Mouse (Mus musculus) heart, embryonic 14.5 days (tissue): ENCODE measurements at regions not wholly inside any gene's neighbourhood (a gene's known extent, or its start where the extent isn't known, plus 50 kb on each side); places are given as distances from the start of the nearest gene placed in this dataset.

ENCODE experiments used
- ATAC-seq: fragments of 200-750 bp; cut with Nextera tagmentation; 2 replicates; pipeline ENCODE4 v1.8.0; 2017; ENCODE audit warnings: low read depth, moderate TSS enrichment; ENCODE audit not compliant: insufficient number of reproducible peaks, insufficient read depth, low FRiP score
- H3K27ac ChIP-seq, 2 experiments: fragments of 200-500 bp in 1 of 2; fragments of 300-500 bp in 1 of 2; sonication (generic) in 1 of 2; replicated peaks in 1 of 2; 2 replicates each; pipeline ENCODE4 v1.5.1; 2012 to 2014; ENCODE audit warnings: low read depth in 2 of 2, low read length in 2 of 2, control low read depth in 1 of 2, mild to moderate bottlenecking in 1 of 2, mixed read lengths in 1 of 2; ENCODE audit not compliant: control insufficient read depth in 1 of 2, insufficient read depth in 1 of 2
- H3K27me3 ChIP-seq: fragments of 300-500 bp; sonication (generic); 2 replicates; pipeline ENCODE4 v1.6.1; 2014; ENCODE audit warnings: mild to moderate bottlenecking, low read length, control low read depth; ENCODE audit not compliant: control insufficient read depth, insufficient read depth
- H3K36me3 ChIP-seq: fragments of 300-500 bp; sonication (generic); 2 replicates; pipeline ENCODE4 v1.6.1; 2014; ENCODE audit warnings: mild to moderate bottlenecking, control low read depth, low read length, mixed read lengths; ENCODE audit not compliant: control insufficient read depth, insufficient read depth
- H3K4me1 ChIP-seq, 2 experiments: fragments of 200-500 bp in 1 of 2; fragments of 300-500 bp in 1 of 2; sonication (generic) in 1 of 2; 2 replicates each; pipeline ENCODE4 v1.6.1; 2012 to 2014; ENCODE audit warnings: low read length in 2 of 2, control low read depth in 1 of 2, mixed read lengths in 1 of 2; ENCODE audit not compliant: control insufficient read depth in 2 of 2, insufficient read depth in 2 of 2
- H3K4me2 ChIP-seq: fragments of 300-500 bp; sonication (generic); 2 replicates; pipeline ENCODE4 v1.6.1; 2014; ENCODE audit warnings: mild to moderate bottlenecking, low read length
- H3K4me3 ChIP-seq, 2 experiments: fragments of 200-500 bp in 1 of 2; fragments of 300-500 bp in 1 of 2; sonication (generic) in 1 of 2; 2 replicates each; pipeline ENCODE4 v1.5.1; 2012 to 2014; ENCODE audit warnings: low read length in 2 of 2, mild to moderate bottlenecking in 2 of 2, control low read depth in 1 of 2, low read depth in 1 of 2, moderate library complexity in 1 of 2; ENCODE audit not compliant: control insufficient read depth in 1 of 2, insufficient read depth in 1 of 2
- H3K9ac ChIP-seq: fragments of 300-500 bp; sonication (generic); 2 replicates; pipeline ENCODE4 v1.6.1; 2014; ENCODE audit warnings: mild to moderate bottlenecking, low read length
- H3K9me3 ChIP-seq: fragments of 300-500 bp; sonication (generic); 2 replicates; pipeline ENCODE4 v1.6.1; 2016; ENCODE audit warnings: low read length, control low read depth; ENCODE audit not compliant: control insufficient read depth
- WGBS: fragments of 180-500 bp; shearing (Covaris S2); extraction: QIAGEN DNeasy Blood & Tissue Kit; methylation state at CpG from one replicate; pipeline ENCODE4 v1.1.7; 2014; 5-methylcytosine and 5-hydroxymethylcytosine counted together

- no peak for ATAC-seq
- H3K36me3 ChIP-seq: no peaks in the 10 kb centered on the region
Measured at GRCm38 (mm10) chr14:54055390-54055789, 198.5 kb downstream of the Dad1 start.

GRCm38 (mm10) chr14:54042286-54042685 is 211.6 kb downstream of the Dad1 start:
- no peaks in the 10 kb centered on the region for H3K9me3 ChIP-seq
- ATAC-seq: no peak

More at GRCm38 (mm10) chr14:54055390-54055789, 198.5 kb downstream of the Dad1 start:
- Histone ChIP-seq H3K27ac (no peak overlapping the region), H3K9me3 (no peaks in the 10 kb centered on the region), H3K9ac (no peak overlapping the region), H3K27me3 (no peaks in the 10 kb centered on the region), H3K4me3 (no peak overlapping the region), H3K4me2 (no peak overlapping the region), H3K4me1 (no peaks in the 10 kb centered on the region)
- WGBS: 77% methylated on average over 6 of the region's 6 CpGs

GRCm38 (mm10) chr14:54040644-54041043 is 213.3 kb downstream of the Dad1 start:
- 47% methylated on average over 2 of the region's 2 CpGs for WGBS
- no peak for ATAC-seq

More at GRCm38 (mm10) chr14:54042286-54042685, 211.6 kb downstream of the Dad1 start:
- Histone ChIP-seq H3K27ac (no peak overlapping the region), H3K27me3 (no peaks in the 10 kb centered on the region), H3K4me3 (no peak overlapping the region), H3K9ac (no peak overlapping the region), H3K36me3 (no peaks in the 10 kb centered on the region), H3K4me2 (no peak overlapping the region), H3K4me1 (peaks cover 0 to 2% of the 10 kb centered on the region in 2 experiments; a peak in 1 of 4 replicates)
- 73% methylated on average over 2 of the region's 2 CpGs for WGBS

GRCm38 (mm10) chr14:54034516-54034915 is 219.4 kb downstream of the Dad1 start:
- H3K9me3 ChIP-seq: no peaks in the 10 kb centered on the region
- H3K27ac ChIP-seq: no peak overlapping the region
- no peaks in the 10 kb centered on the region for H3K27me3 ChIP-seq
- H3K4me2 ChIP-seq: no peak overlapping the region
- no peak for ATAC-seq
- H3K9ac ChIP-seq: no peak overlapping the region
- no peak overlapping the region for H3K4me3 ChIP-seq
- H3K36me3 ChIP-seq: no peaks in the 10 kb centered on the region
- 72% methylated on average over 2 of the region's 2 CpGs for WGBS
- no peaks in the 10 kb centered on the region for H3K4me1 ChIP-seq

More at GRCm38 (mm10) chr14:54040644-54041043, 213.3 kb downstream of the Dad1 start:
- Histone ChIP-seq H3K27ac (no peak overlapping the region), H3K4me3 (no peak overlapping the region), H3K9me3 (no peaks in the 10 kb centered on the region), H3K4me2 (no peak overlapping the region), H3K9ac (no peak overlapping the region), H3K4me1 (peaks cover 0 to 2% of the 10 kb centered on the region in 2 experiments; a peak in 1 of 4 replicates), H3K36me3 (no peaks in the 10 kb centered on the region), H3K27me3 (no peaks in the 10 kb centered on the region)

- H3K27ac ChIP-seq: no peak overlapping the region
- H3K36me3 ChIP-seq: no peaks in the 10 kb centered on the region
- no peak overlapping the region for H3K9ac ChIP-seq
- H3K4me3 ChIP-seq: no peak overlapping the region
- no peaks in the 10 kb centered on the region for H3K9me3 ChIP-seq
- WGBS: 65% methylated on average over 4 of the region's 4 CpGs
- no peak for ATAC-seq
- no peaks in the 10 kb centered on the region for H3K27me3 ChIP-seq
- H3K4me1 ChIP-seq: no peaks in the 10 kb centered on the region
- H3K4me2 ChIP-seq: no peak overlapping the region
Measured at GRCm38 (mm10) chr14:54023552-54023951, 230.4 kb downstream of the Dad1 start.

GRCm38 (mm10) chr14:54021443-54021842 is 232.5 kb downstream of the Dad1 start:
- WGBS: 78% methylated on average over 6 of the region's 6 CpGs

GRCm38 (mm10) chr14:54014628-54015027 is 239.3 kb downstream of the Dad1 start:
- Histone ChIP-seq H3K9ac (no peak overlapping the region), H3K4me1 (no peaks in the 10 kb centered on the region), H3K9me3 (no peaks in the 10 kb centered on the region), H3K36me3 (no peaks in the 10 kb centered on the region), H3K4me2 (no peak overlapping the region), H3K27ac (no peak overlapping the region), H3K27me3 (no peaks in the 10 kb centered on the region), H3K4me3 (no peak overlapping the region)
- no peak for ATAC-seq
- 81% methylated on average over 10 of the region's 10 CpGs for WGBS

More at GRCm38 (mm10) chr14:54021443-54021842, 232.5 kb downstream of the Dad1 start:
- no peaks in the 10 kb centered on the region for H3K9me3 ChIP-seq
- no peak overlapping the region for H3K4me3 ChIP-seq
- H3K4me1 ChIP-seq: no peaks in the 10 kb centered on the region
- no peak overlapping the region for H3K27ac ChIP-seq
- no peaks in the 10 kb centered on the region for H3K27me3 ChIP-seq
- H3K36me3 ChIP-seq: no peaks in the 10 kb centered on the region
- no peak overlapping the region for H3K9ac ChIP-seq
- H3K4me2 ChIP-seq: no peak overlapping the region
- ATAC-seq: no peak

GRCm38 (mm10) chr14:54002083-54002482 is 251.8 kb downstream of the Dad1 start:
- 76% methylated on average over 1 of the region's 1 CpGs for WGBS
- no peak overlapping the region for H3K27ac ChIP-seq
- H3K4me1 ChIP-seq: no peaks in the 10 kb centered on the region
- no peak overlapping the region for H3K4me3 ChIP-seq
- no peak overlapping the region for H3K4me2 ChIP-seq
- no peak overlapping the region for H3K9ac ChIP-seq
- H3K36me3 ChIP-seq: no peaks in the 10 kb centered on the region
- ATAC-seq: no peak
- H3K27me3 ChIP-seq: no peaks in the 10 kb centered on the region
- H3K9me3 ChIP-seq: no peaks in the 10 kb centered on the region
